Mouse (Mus musculus): ENCODE data around the gene Nat8f5.
"Not testable (repeated sequence)": the region's sequence is repeated elsewhere in the genome, so short reads cannot be mapped to it uniquely, and the experiment has no call there.

Gene Nat8f5

GRCm38 (mm10) chr6:85836098-85836497 lies 15.3 kb upstream of the Nat8f5 start:
- DNase-seq (ENCODE audit: low spot score) = not testable (repeated sequence)

- DNase-seq (ENCODE audit: low spot score) = not testable (repeated sequence)
These were observed 14.3 kb upstream of the Nat8f5 start for GRCm38 (mm10) chr6:85835104-85835503.

GRCm38 (mm10) chr6:85834504-85835100 lies 13.8 kb upstream of the Nat8f5 start:
- not testable (repeated sequence) for DNase-seq (ENCODE audit: low spot score)

GRCm38 (mm10) chr6:85831796-85832321 lies 11.1 kb upstream of the Nat8f5 start, which contains the start of gene Nat8:
Gene Nat8, minus strand, starts transcription at chr6:85832082.
- DNase-seq (ENCODE audit: low spot score) = no peak

GRCm38 (mm10) chr6:85829462-85829861 lies 8.7 kb upstream of the Nat8f5 start:
- no peak for DNase-seq (ENCODE audit: low spot score)

- DNase-seq (ENCODE audit: low spot score) = no peak
These were observed 5.1 kb upstream of the Nat8f5 start for GRCm38 (mm10) chr6:85825886-85826285.

- no peak for DNase-seq (ENCODE audit: low spot score)
These were observed 2.8 kb upstream of the Nat8f5 start for GRCm38 (mm10) chr6:85823382-85824090.

- no peak for DNase-seq (ENCODE audit: low spot score)
These were observed 1.5 kb upstream of the Nat8f5 start for GRCm38 (mm10) chr6:85822286-85822685.

- no peak for DNase-seq (ENCODE audit: low spot score)
These were observed 2.4 kb downstream of the Nat8f5 start for GRCm38 (mm10) chr6:85818338-85818737.

- no peak for DNase-seq (ENCODE audit: low spot score)
These were observed 7.4 kb downstream of the Nat8f5 start for GRCm38 (mm10) chr6:85813339-85813738.

- DNase-seq (ENCODE audit: low spot score) = not testable (repeated sequence)
These were observed 9.7 kb downstream of the Nat8f5 start for GRCm38 (mm10) chr6:85810942-85811537.

GRCm38 (mm10) chr6:85810514-85810913 lies 10.3 kb downstream of the Nat8f5 start:
- not testable (repeated sequence) for DNase-seq (ENCODE audit: low spot score)

- not testable (repeated sequence) for DNase-seq (ENCODE audit: low spot score)
These were observed 11.0 kb downstream of the Nat8f5 start for GRCm38 (mm10) chr6:85809784-85810183.

GRCm38 (mm10) chr6:85803180-85803579 lies 17.6 kb downstream of the Nat8f5 start:
- not testable (repeated sequence) for DNase-seq (ENCODE audit: low spot score)

Data from ovary, adult 18-20 months (tissue).